Mouse (Mus musculus): ENCODE data around the gene Pdlim7.

DNA sequence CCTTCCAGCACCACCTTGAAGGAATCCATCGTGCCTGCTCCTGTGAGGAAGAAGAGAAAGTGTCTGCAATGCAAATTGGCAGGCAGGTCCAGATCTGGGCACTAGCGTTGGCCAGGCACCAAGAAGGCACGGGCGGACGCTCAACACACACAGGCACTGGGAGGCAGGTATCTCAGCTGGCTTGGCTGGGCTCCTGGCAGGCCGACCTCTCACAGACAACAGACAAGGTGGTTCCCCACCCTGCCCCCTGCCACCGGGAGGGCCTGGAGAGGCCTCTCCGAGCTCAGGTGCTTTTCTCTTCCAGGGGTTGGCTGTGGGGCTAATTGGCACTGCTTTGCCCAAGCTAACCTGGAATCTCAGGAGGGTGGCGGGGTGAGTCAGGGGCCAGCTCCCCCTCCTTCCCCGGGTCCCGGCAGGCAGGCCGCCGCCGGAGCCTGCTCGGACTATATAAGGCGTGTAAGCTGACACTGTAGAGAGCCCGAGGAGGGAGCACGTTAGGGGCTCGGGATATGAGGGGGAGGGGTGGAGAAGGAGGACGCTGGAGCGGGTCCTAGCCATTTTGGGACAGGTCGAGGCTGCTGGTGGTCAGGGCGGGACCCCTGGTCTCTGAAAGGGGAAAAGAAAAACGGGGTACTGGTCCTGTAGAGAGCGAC lies 971 bp downstream of the Pdlim7 start:
- no peak for TF ChIP-seq CTCF (IDR thresholded peaks at IDR 0.05; ENCODE audit: insufficient read depth, low read length)
- no peak for TF ChIP-seq POLR2A (IDR thresholded peaks at IDR 0.05; ENCODE audit: borderline replicate concordance, extremely low read depth, low read depth, low read length)
